In the genomic region with DNA sequence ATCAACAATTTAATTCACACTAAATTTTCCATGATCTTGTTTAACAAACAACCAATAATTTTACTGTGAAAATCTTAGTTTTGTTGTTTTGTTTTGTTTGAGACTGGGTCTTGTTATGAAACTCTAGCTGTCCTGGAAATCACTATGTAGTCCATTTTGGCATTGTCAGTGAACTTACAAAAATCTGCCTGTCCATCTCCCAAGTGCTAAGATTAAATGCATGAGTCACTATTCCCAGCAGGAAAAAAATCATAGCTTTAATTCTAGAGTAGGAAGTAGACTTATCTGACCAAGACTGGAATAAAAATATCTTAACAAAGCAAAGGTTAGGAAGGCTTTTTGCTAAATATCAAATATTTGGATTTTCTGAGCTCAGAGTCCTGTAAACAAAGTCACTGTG, we compare ENCODE assay signal across 23 mouse cellular contexts.
DNase-seq lines count a peak whose midpoint lies in the region; ATAC-seq and TF ChIP-seq lines count a peak whose summit lies in the region.
"Had no signal": no experiment of that assay in that cellular context is flagged by ENCODE, and none has a peak within 500 bp of the region (broad histone marks: within the 10 kb centered on the region; RNA-seq: fewer than 3 reads in every experiment).

No protein-coding gene starts in this region.

- H3K9me3 ChIP-seq in lung, embryonic 15.5 days = no peaks in the 10 kb centered on the region
- no peaks in the 10 kb centered on the region for H3K9me3 ChIP-seq in lung, postnatal 0 days (ENCODE audit: low read length)
- H3K9me3 ChIP-seq: embryonic facial prominence, embryonic 13.5 days; embryonic facial prominence, embryonic 15.5 days; forebrain, embryonic 10.5 days; forebrain, embryonic 12.5 days had no signal

- no peaks in the 10 kb centered on the region for H3K36me3 ChIP-seq in lung, embryonic 15.5 days
- no peaks in the 10 kb centered on the region for H3K36me3 ChIP-seq in lung, postnatal 0 days (ENCODE audit: insufficient read depth, low read length)
- H3K36me3 ChIP-seq: embryonic facial prominence, embryonic 13.5 days; embryonic facial prominence, embryonic 15.5 days; forebrain, embryonic 10.5 days; forebrain, embryonic 12.5 days had no signal

- no peak overlapping the region for H3K4me2 ChIP-seq in lung, embryonic 15.5 days
- H3K4me2 ChIP-seq in lung, postnatal 0 days (replicated peaks; ENCODE audit: low read depth, low read length) = no peak overlapping the region
- H3K4me2 ChIP-seq: embryonic facial prominence, embryonic 13.5 days; embryonic facial prominence, embryonic 15.5 days; forebrain, embryonic 12.5 days had no signal

- no peaks in the 10 kb centered on the region for H3K27me3 ChIP-seq in lung, embryonic 15.5 days
- H3K27me3 ChIP-seq in lung, postnatal 0 days (replicated peaks; ENCODE audit: insufficient read depth, low read length) = no peaks in the 10 kb centered on the region
- H3K27me3 ChIP-seq: embryonic facial prominence, embryonic 13.5 days; embryonic facial prominence, embryonic 15.5 days; forebrain, embryonic 12.5 days had no signal

- no peak overlapping the region for H3K27ac ChIP-seq in lung, embryonic 15.5 days
- no peak overlapping the region for H3K27ac ChIP-seq in lung, postnatal 0 days (ENCODE audit: low read length)
- H3K27ac ChIP-seq: embryonic facial prominence, embryonic 13.5 days; embryonic facial prominence, embryonic 15.5 days; forebrain, embryonic 10.5 days; forebrain, embryonic 12.5 days had no signal

- no peaks in the 10 kb centered on the region for H3K4me1 ChIP-seq in lung, embryonic 15.5 days
- H3K4me1 ChIP-seq in lung, postnatal 0 days (ENCODE audit: insufficient read depth, low read depth, low read length) = no peaks in the 10 kb centered on the region
- H3K4me1 ChIP-seq: embryonic facial prominence, embryonic 13.5 days; embryonic facial prominence, embryonic 15.5 days; forebrain, embryonic 10.5 days; forebrain, embryonic 12.5 days had no signal

- DNase-seq in lung, postnatal 25 days (ENCODE audit: low spot score) = no peak
- peak; percentile 6 for DNase-seq in lung, postnatal 0 days (ENCODE audit: low spot score)
- DNase-seq in lung, postnatal 4 days = no peak
- DNase-seq in 416B (ENCODE audit: low read depth) = peak; percentile 4
- DNase-seq in brain, adult 2 months (ENCODE audit: low read depth, low spot score) = peak; percentile 2
- DNase-seq in cerebellum, adult 18-20 months = no peak
- no peak for DNase-seq in right cerebral cortex, postnatal 36 days (ENCODE audit: low spot score in 2 of 2)
- DNase-seq: adrenal gland, adult 8-10 months; adrenal gland, postnatal 14 days; cerebellum, adult 11 months; cerebellum, adult 8-10 months; cerebellum, adult 9-11 months; cerebellum, postnatal 14 days; cerebellum, postnatal 36 days; embryo, embryonic 11 days had no signal

- peak; percentile 62; the same call in 1 of the 2 replicates for ATAC-seq in lung, embryonic 15.5 days (ENCODE audit: borderline replicate concordance, extremely low read depth, low FRiP score, low TSS enrichment)
- no peak for ATAC-seq in lung, postnatal 0 days
- ATAC-seq: forebrain, embryonic 14.5 days; forebrain, embryonic 16.5 days had no signal

- no peak overlapping the region for H3K9ac ChIP-seq in lung, embryonic 15.5 days
- no peak overlapping the region for H3K9ac ChIP-seq in lung, postnatal 0 days (replicated peaks; ENCODE audit: low read depth)
- H3K9ac ChIP-seq: embryonic facial prominence, embryonic 13.5 days; embryonic facial prominence, embryonic 15.5 days; forebrain, embryonic 12.5 days had no signal

- TF ChIP-seq CTCF in lung, postnatal 0 days (IDR thresholded peaks at IDR 0.05) = no peak

- no peak for TF ChIP-seq EP300 in lung, postnatal 0 days (IDR thresholded peaks at IDR 0.05)

- H3K4me3 ChIP-seq in lung, embryonic 15.5 days = no peak overlapping the region
- H3K4me3 ChIP-seq in lung, postnatal 0 days (ENCODE audit: low read depth, low read length) = no peak overlapping the region
- H3K4me3 ChIP-seq: embryonic facial prominence, embryonic 13.5 days; embryonic facial prominence, embryonic 15.5 days; erythroblast, embryonic 14.5 days; forebrain, embryonic 10.5 days; forebrain, embryonic 12.5 days had no signal

Comparison
In these comparisons a context has a peak if more than half of its experiments do, and no peak if none do; other contexts are left out.
1. DNase-seq: peak in lung, postnatal 0 days (single experiment), 416B (single experiment) and brain, adult 2 months (single experiment); none in lung, postnatal 25 days (single experiment), lung, postnatal 4 days (0 of 2), cerebellum, adult 18-20 months (0 of 2) and right cerebral cortex, postnatal 36 days (0 of 2).